Mouse (Mus musculus): ENCODE measurements around the gene Tarbp1. TPM values are rescaled to one million over a fixed set of nuclear protein-coding genes. Genes with fewer than 3 reads are reported as not detected.

Gene Tarbp1
- polyA plus RNA-seq, 1 experiment from 2014 or later = 2.3 TPM

GRCm38 (mm10) chr8:126398349-126398748 is 76.5 kb downstream of the Tarbp1 start:
- no peaks in the 10 kb centered on the region for H3K4me1 ChIP-seq (replicated peaks; ENCODE audit: control insufficient read depth, insufficient read depth, low read length)
- no peaks in the 10 kb centered on the region for H3K9me3 ChIP-seq (ENCODE audit: control insufficient read depth, low read length)
- 82% methylated on average over 3 of the region's 3 CpGs for WGBS
- no peak for ATAC-seq (ENCODE audit: low FRiP score)
- no peaks in the 10 kb centered on the region for H3K27me3 ChIP-seq (ENCODE audit: control insufficient read depth, insufficient read depth, low read length)
- H3K36me3 ChIP-seq (ENCODE audit: control insufficient read depth, insufficient read depth, low read length) = no peaks in the 10 kb centered on the region
- H3K27ac ChIP-seq (ENCODE audit: low read depth, low read length) = no peak overlapping the region
- no peak overlapping the region for H3K4me2 ChIP-seq (replicated peaks; ENCODE audit: low read depth, low read length)
- H3K4me3 ChIP-seq (ENCODE audit: low read depth, low read length) = no peak overlapping the region
- no peak overlapping the region for H3K9ac ChIP-seq (ENCODE audit: low read depth, low read length)
- no peak for DNase-seq (ENCODE audit: low spot score)

- H3K4me1 ChIP-seq (replicated peaks; ENCODE audit: control insufficient read depth, insufficient read depth, low read length) = no peaks in the 10 kb centered on the region
- no peaks in the 10 kb centered on the region for H3K36me3 ChIP-seq (ENCODE audit: control insufficient read depth, insufficient read depth, low read length)
- no peaks in the 10 kb centered on the region for H3K27me3 ChIP-seq (ENCODE audit: control insufficient read depth, insufficient read depth, low read length)
- H3K9me3 ChIP-seq (ENCODE audit: control insufficient read depth, low read length) = no peaks in the 10 kb centered on the region
- H3K9ac ChIP-seq (ENCODE audit: low read depth, low read length) = no peak overlapping the region
- ATAC-seq (ENCODE audit: low FRiP score) (no peak), DNase-seq (ENCODE audit: low spot score) (no peak)
- 60% methylated on average over 5 of the region's 5 CpGs for WGBS
- H3K4me2 ChIP-seq (replicated peaks; ENCODE audit: low read depth, low read length) = no peak overlapping the region
- no peak overlapping the region for H3K4me3 ChIP-seq (ENCODE audit: low read depth, low read length)
- no peak overlapping the region for H3K27ac ChIP-seq (ENCODE audit: low read depth, low read length)
Observed at GRCm38 (mm10) chr8:126395917-126396316, 78.9 kb downstream of the Tarbp1 start.

GRCm38 (mm10) chr8:126395386-126395785 is 79.5 kb downstream of the Tarbp1 start:
- WGBS = 77% methylated on average over 9 of the region's 9 CpGs
- H3K4me2 ChIP-seq (replicated peaks; ENCODE audit: low read depth, low read length) = no peak overlapping the region
- H3K9ac ChIP-seq (ENCODE audit: low read depth, low read length) = no peak overlapping the region
- no peak overlapping the region for H3K27ac ChIP-seq (ENCODE audit: low read depth, low read length)
- H3K27me3 ChIP-seq (ENCODE audit: control insufficient read depth, insufficient read depth, low read length) = no peaks in the 10 kb centered on the region
- no peaks in the 10 kb centered on the region for H3K4me1 ChIP-seq (replicated peaks; ENCODE audit: control insufficient read depth, insufficient read depth, low read length)
- H3K36me3 ChIP-seq (ENCODE audit: control insufficient read depth, insufficient read depth, low read length) = no peaks in the 10 kb centered on the region
- DNase-seq (ENCODE audit: low spot score) (no peak), ATAC-seq (ENCODE audit: low FRiP score) (no peak)
- H3K4me3 ChIP-seq (ENCODE audit: low read depth, low read length) = no peak overlapping the region
- H3K9me3 ChIP-seq (ENCODE audit: control insufficient read depth, low read length) = no peaks in the 10 kb centered on the region

- no peak for DNase-seq (ENCODE audit: low spot score)
- Histone ChIP-seq H3K27ac (ENCODE audit: low read depth, low read length) (no peak overlapping the region), H3K4me1 (replicated peaks; ENCODE audit: control insufficient read depth, insufficient read depth, low read length) (no peaks in the 10 kb centered on the region), H3K27me3 (ENCODE audit: control insufficient read depth, insufficient read depth, low read length) (no peaks in the 10 kb centered on the region), H3K36me3 (ENCODE audit: control insufficient read depth, insufficient read depth, low read length) (no peaks in the 10 kb centered on the region), H3K9ac (ENCODE audit: low read depth, low read length) (no peak overlapping the region), H3K9me3 (ENCODE audit: control insufficient read depth, low read length) (no peaks in the 10 kb centered on the region), H3K4me2 (replicated peaks; ENCODE audit: low read depth, low read length) (no peak overlapping the region), H3K4me3 (ENCODE audit: low read depth, low read length) (no peak overlapping the region)
- no peak for ATAC-seq (ENCODE audit: low FRiP score)
- 75% methylated on average over 2 of the region's 2 CpGs for WGBS
Observed at GRCm38 (mm10) chr8:126391541-126391940, 83.3 kb downstream of the Tarbp1 start.

- H3K9me3 ChIP-seq (ENCODE audit: control insufficient read depth, low read length) = no peaks in the 10 kb centered on the region
- H3K4me1 ChIP-seq (replicated peaks; ENCODE audit: control insufficient read depth, insufficient read depth, low read length) = no peaks in the 10 kb centered on the region
- ATAC-seq (ENCODE audit: low FRiP score) = no peak
- H3K9ac ChIP-seq (ENCODE audit: low read depth, low read length) = no peak overlapping the region
- no peak overlapping the region for H3K27ac ChIP-seq (ENCODE audit: low read depth, low read length)
- 90% methylated on average over 4 of the region's 4 CpGs for WGBS
- no peaks in the 10 kb centered on the region for H3K27me3 ChIP-seq (ENCODE audit: control insufficient read depth, insufficient read depth, low read length)
- no peak overlapping the region for H3K4me3 ChIP-seq (ENCODE audit: low read depth, low read length)
- no peak for DNase-seq (ENCODE audit: low spot score)
- H3K36me3 ChIP-seq (ENCODE audit: control insufficient read depth, insufficient read depth, low read length) = no peaks in the 10 kb centered on the region
- no peak overlapping the region for H3K4me2 ChIP-seq (replicated peaks; ENCODE audit: low read depth, low read length)
Observed at GRCm38 (mm10) chr8:126387566-126387965, 87.3 kb downstream of the Tarbp1 start.

- WGBS = 68% methylated on average over 5 of the region's 5 CpGs
- ATAC-seq (ENCODE audit: low FRiP score) (no peak), DNase-seq (ENCODE audit: low spot score) (peak; percentile 63)
- Histone ChIP-seq H3K9me3 (ENCODE audit: control insufficient read depth, low read length) (no peaks in the 10 kb centered on the region), H3K4me2 (replicated peaks; ENCODE audit: low read depth, low read length) (no peak overlapping the region), H3K4me3 (ENCODE audit: low read depth, low read length) (no peak overlapping the region), H3K36me3 (ENCODE audit: control insufficient read depth, insufficient read depth, low read length) (no peaks in the 10 kb centered on the region), H3K27ac (ENCODE audit: low read depth, low read length) (no peak overlapping the region), H3K4me1 (replicated peaks; ENCODE audit: control insufficient read depth, insufficient read depth, low read length) (no peaks in the 10 kb centered on the region), H3K27me3 (ENCODE audit: control insufficient read depth, insufficient read depth, low read length) (no peaks in the 10 kb centered on the region), H3K9ac (ENCODE audit: low read depth, low read length) (no peak overlapping the region)
Observed at GRCm38 (mm10) chr8:126382749-126383148, 92.1 kb downstream of the Tarbp1 start.

- DNase-seq (ENCODE audit: low spot score) (peak; percentile 15), ATAC-seq (ENCODE audit: low FRiP score) (no peak)
- Histone ChIP-seq H3K4me2 (replicated peaks; ENCODE audit: low read depth, low read length) (no peak overlapping the region), H3K4me3 (ENCODE audit: low read depth, low read length) (no peak overlapping the region), H3K9me3 (ENCODE audit: control insufficient read depth, low read length) (no peaks in the 10 kb centered on the region), H3K4me1 (replicated peaks; ENCODE audit: control insufficient read depth, insufficient read depth, low read length) (no peaks in the 10 kb centered on the region), H3K36me3 (ENCODE audit: control insufficient read depth, insufficient read depth, low read length) (no peaks in the 10 kb centered on the region), H3K27ac (ENCODE audit: low read depth, low read length) (no peak overlapping the region), H3K27me3 (ENCODE audit: control insufficient read depth, insufficient read depth, low read length) (no peaks in the 10 kb centered on the region), H3K9ac (ENCODE audit: low read depth, low read length) (no peak overlapping the region)
- 49% methylated on average over 14 of the region's 14 CpGs for WGBS
Observed at GRCm38 (mm10) chr8:126382216-126382615, 92.6 kb downstream of the Tarbp1 start.

- DNase-seq (ENCODE audit: low spot score) (no peak), ATAC-seq (ENCODE audit: low FRiP score) (no peak)
- Histone ChIP-seq H3K27me3 (ENCODE audit: control insufficient read depth, insufficient read depth, low read length) (no peaks in the 10 kb centered on the region), H3K4me3 (ENCODE audit: low read depth, low read length) (no peak overlapping the region), H3K36me3 (ENCODE audit: control insufficient read depth, insufficient read depth, low read length) (no peaks in the 10 kb centered on the region), H3K4me2 (replicated peaks; ENCODE audit: low read depth, low read length) (no peak overlapping the region), H3K27ac (ENCODE audit: low read depth, low read length) (no peak overlapping the region), H3K9ac (ENCODE audit: low read depth, low read length) (no peak overlapping the region), H3K9me3 (ENCODE audit: control insufficient read depth, low read length) (no peaks in the 10 kb centered on the region), H3K4me1 (replicated peaks; ENCODE audit: control insufficient read depth, insufficient read depth, low read length) (no peaks in the 10 kb centered on the region)
- 88% methylated on average over 7 of the region's 7 CpGs for WGBS
Observed at GRCm38 (mm10) chr8:126381299-126381698, 93.6 kb downstream of the Tarbp1 start.

- Histone ChIP-seq H3K4me1 (replicated peaks; ENCODE audit: control insufficient read depth, insufficient read depth, low read length) (no peaks in the 10 kb centered on the region), H3K27ac (ENCODE audit: low read depth, low read length) (no peak overlapping the region), H3K36me3 (ENCODE audit: control insufficient read depth, insufficient read depth, low read length) (no peaks in the 10 kb centered on the region), H3K4me2 (replicated peaks; ENCODE audit: low read depth, low read length) (no peak overlapping the region), H3K4me3 (ENCODE audit: low read depth, low read length) (no peak overlapping the region), H3K27me3 (ENCODE audit: control insufficient read depth, insufficient read depth, low read length) (no peaks in the 10 kb centered on the region), H3K9me3 (ENCODE audit: control insufficient read depth, low read length) (no peaks in the 10 kb centered on the region), H3K9ac (ENCODE audit: low read depth, low read length) (no peak overlapping the region)
- DNase-seq (ENCODE audit: low spot score) (no peak), ATAC-seq (ENCODE audit: low FRiP score) (no peak)
- 51% methylated on average over 2 of the region's 2 CpGs for WGBS
Observed at GRCm38 (mm10) chr8:126380141-126380540, 94.7 kb downstream of the Tarbp1 start.

Data from hindbrain, embryonic 11.5 days (tissue).